Mouse (Mus musculus): Measurements from ENCODE around the gene Vmn1r40.

DNA sequence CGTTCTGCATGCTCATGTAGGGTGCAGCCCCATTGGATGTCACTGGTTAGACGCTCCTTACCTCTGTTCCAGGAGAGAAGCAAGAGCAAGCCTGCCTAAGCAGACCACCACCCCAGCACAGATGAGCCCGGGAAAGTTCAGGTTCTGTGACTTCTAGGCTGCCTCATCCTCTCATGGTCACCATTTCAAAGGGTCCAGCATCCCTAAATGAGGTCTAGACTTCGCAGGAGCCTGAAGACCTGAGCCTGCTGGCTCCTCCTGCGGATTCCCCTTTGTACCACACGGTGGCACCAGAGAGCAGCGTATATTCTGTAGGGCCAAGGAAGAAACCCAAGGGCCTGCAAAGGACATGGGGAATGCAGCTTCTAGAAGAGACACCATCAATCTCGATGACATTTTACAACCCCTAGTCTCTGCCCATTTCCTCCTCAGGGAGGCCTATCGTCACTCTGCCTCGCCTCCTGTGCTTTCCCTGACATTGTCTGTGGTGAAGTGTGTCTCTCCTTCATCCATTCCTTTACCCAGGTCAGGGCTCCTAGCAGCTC, 28.0 kb upstream of the Vmn1r40 start:
- TF ChIP-seq CTCF (IDR thresholded peaks at IDR 0.05; ENCODE audit: extremely low read depth, insufficient read length, insufficient replicate concordance, low read depth, low read length) (peak; percentile 91; the same call in 1 of the 2 replicates), POLR2A (IDR thresholded peaks at IDR 0.05; ENCODE audit: low read depth, low read length) (no peak)
